Mouse (Mus musculus): ENCODE measurements around the gene Ccl28.
"Not testable (repeated sequence)": the region's sequence is repeated elsewhere in the genome, so short reads cannot be mapped to it uniquely, and the experiment has no call there.

The Ccl28 gene

DNA sequence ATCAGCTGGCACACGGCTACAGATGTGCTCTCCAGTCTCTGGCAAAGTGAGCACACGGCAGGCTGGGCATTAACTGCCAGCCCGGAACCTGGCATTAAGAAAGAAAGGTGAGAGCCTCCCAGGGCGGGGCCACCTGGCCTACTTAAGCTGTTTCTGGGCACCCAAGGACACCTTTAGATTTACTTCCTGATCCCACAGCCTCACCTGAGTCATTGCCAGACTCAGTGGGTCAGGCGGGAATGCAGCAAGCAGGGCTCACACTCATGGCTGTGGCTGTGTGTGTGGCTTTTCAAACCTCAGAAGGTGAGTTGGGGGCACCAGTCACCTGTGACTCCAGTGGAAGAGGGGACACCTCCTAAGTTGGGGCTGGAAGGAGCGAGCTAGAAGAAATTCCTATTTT, at the start of gene Ccl28:
TSS of gene Ccl28 (plus strand) at position 186 of the 400 bp plus-strand sequence.
- DNase-seq (ENCODE audit: low read depth, low spot score), result no peak

DNA sequence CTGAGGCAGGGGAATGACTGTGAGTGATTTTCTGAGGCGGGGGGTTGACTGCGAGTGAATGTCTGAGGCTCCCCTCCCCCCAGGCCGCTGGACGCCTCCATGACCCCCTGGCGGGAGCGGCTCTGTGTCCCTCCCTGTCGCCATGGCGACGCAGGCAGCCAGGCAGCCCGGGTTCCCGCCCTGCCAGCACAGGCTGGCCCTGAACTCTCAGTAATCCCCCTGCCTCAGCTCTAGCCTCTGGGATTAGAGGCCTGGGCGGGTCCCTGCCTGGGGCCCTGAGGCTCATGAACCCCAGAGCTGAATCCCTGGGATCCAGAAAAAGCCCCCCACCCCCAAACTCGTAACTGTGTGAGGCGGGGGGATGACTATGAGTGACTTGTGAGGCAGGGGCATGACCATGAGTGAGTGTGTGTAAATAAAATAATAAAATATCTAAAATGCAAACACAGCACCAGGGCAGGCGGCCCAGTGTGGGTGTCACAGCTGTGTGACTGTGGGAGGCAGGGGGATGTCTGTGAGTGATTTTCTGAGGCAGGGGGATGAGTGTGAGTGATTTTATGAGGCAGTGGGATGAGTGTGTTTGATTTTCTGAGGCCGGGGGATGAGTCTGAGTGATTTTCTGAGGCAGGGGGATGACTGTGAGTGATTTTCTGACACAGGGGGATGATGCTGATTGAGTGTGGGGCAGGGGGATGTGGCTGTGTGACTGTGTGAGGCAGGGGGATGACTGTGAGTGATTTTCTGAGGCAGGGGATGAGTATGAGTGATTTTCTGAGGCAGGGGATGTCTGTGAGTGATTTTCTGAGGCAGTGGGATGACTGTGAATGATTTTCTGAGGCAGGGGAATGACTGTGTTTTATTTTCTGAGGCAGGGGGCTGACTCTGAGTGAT, 27.1 kb upstream of the Ccl28 start:
- peak; percentile 79 for DNase-seq (ENCODE audit: low read depth, low spot score)

DNA sequence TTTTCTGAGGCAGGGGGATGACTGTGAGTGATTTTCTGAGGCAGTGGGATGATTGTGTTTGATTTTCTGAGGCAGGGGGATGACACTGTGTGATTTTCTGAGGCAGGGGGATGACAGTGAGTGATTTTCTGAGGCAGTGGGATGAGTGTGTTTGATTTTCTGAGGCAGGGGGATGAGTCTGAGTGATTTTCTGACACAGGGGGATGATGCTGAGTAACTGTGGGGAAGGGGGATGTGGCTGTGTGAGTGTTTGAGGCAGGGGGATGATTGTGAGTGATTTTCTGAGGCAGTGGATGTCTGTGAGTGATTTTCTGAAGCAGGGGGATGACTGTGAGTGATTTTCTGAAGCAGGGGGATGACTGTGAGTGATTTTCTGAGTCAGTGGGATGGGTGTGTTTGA, 25.2 kb upstream of the Ccl28 start:
- DNase-seq (ENCODE audit: low read depth, low spot score), result peak; percentile 55

DNA sequence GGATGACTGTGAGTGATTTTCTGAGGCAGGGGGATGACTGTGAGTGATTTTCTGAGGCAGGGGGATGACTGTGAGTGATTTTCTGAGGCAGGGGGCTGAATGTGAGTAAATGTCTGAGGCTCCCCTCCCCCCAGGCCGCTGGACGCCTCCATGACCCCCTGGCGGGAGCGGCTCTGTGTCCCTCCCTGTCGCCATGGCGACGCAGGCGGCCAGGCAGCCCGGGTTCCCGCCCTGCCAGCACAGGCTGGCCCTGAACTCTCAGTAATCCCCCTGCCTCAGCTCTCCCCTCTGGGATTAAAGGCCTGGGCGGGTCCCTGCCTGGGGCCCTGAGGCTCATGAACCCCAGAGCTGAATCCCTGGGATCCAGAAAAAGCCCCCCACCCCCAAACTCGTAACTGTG, 24.6 kb upstream of the Ccl28 start:
- not testable (repeated sequence) for DNase-seq (ENCODE audit: low read depth, low spot score)

DNA sequence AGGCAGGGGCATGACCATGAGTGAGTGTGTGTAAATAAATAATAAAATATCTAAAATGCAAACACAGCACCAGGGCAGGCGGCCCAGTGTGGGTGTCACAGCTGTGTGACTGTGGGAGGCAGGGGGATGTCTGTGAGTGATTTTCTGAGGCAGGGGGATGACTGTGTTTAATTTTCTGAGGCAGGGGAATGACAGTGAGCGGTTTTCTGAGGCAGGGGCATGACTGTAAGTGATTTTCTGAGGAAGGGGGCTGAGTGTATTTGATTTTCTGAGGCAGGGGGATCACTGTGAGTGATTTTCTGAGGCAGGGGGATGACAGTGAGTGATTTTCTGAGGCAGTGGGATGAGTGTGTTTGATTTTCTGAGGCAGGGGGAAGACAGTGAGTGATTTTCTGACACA, 24.1 kb upstream of the Ccl28 start:
- peak; percentile 21 for DNase-seq (ENCODE audit: low read depth, low spot score)

DNA sequence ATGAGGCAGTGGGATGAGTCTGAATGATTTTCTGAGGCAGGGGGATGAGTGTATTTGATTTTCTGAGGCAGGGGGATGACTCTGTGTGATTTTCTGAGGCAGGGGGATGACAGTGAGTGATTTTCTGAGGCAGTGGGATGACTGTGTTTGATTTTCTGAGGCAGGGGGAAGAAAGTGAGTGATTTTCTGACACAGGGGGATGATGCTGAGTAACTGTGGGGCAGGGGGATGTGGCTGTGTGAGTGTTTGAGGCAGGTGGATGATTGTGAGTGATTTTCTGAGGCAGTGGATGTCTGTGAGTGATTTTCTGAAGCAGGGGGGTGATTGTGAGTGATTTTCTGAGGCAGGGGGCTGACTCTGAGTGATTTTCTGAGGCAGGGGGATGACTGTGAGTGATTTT, 23.5 kb upstream of the Ccl28 start:
- peak; percentile 72 for DNase-seq (ENCODE audit: low read depth, low spot score)

DNA sequence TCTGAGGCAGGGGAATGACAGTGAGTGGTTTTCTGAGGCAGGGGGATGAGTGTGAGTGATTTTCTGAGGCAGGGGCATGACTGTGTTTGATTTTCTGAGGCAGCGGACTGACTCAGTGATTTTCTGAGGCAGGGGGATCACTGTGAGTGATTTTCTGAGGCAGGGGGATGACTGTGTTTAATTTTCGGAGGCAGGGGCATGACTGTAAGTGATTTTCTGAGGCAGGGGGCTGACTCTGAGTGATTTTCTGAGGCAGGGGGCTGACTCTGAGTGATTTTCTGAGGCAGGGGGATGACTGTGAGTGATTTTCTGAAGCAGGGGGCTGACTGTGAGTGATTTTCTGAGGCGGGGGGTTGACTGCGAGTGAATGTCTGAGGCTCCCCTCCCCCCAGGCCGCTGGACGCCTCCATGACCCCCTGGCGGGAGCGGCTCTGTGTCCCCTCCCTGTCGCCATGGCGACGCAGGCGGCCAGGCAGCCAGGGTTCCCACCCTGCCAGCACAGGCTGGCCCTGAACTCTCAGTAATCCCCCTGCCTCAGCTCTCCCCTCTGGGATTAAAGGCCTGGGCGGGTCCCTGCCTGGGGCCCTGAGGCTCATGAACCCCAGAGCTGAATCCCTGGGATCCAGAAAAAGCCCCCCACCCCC, 20.8 kb upstream of the Ccl28 start:
- DNase-seq (ENCODE audit: low read depth, low spot score), result peak; percentile 29

DNA sequence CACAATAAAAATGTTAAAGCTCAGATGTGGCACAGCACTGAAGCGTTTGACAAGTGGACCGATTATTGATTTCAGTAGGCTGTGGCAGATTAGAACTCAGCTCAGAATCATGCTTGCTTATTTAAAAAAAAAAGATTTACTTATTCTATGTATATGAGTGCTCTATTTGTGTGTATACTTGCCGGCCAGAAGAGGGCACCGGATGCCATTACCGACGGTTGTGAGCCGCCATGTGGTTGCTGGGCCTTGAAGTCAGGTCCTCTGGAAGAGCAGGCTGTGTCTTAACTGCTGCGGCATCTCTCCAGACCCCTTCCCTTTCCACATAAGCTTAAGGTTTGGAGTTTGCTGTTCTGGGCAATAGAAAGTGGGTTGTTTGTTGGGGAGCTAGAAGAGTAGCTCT, 19.7 kb upstream of the Ccl28 start:
- peak; percentile 48 for DNase-seq (ENCODE audit: low read depth, low spot score)

DNA sequence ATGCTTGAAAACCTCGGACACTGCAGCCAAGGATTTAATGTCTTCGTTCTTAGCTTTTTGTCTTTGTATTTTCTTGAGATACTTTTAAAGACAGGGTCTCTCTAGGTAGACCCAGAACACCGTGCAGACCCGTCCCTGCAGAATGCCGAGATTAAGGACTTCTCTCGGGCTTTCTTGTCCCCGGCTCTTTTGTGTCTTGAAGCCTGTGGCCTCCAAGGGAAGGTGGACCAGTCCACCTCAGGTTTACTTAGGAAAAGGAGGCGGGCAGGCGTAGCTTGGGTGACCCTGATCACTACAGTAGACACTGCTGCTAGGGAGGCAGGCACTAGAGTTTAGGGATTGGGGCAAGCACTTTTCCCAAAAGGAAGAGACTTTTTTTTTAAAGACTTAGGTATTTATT, 19.3 kb upstream of the Ccl28 start:
- not testable (repeated sequence) for DNase-seq (ENCODE audit: low read depth, low spot score)

DNA sequence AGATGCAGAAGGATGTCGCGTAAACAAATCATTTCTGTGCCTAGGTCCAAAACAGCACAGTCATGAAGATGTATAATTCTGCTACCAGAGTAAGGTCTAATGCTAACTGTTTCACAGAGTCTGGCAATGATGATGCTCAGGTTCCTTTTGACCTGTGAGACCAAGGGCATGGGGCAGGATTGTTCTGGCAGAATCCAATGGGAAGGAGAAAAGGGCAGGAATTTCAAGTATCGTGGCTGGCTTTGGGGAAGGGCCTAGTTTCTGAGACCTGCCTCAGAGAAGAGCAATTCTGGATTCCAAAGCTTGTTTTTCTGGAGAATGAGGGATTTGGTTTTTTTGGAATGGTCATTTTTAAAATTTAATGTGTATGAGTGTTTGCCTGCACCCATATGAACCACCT, 4.8 kb upstream of the Ccl28 start:
- DNase-seq (ENCODE audit: low read depth, low spot score), result no peak

DNA sequence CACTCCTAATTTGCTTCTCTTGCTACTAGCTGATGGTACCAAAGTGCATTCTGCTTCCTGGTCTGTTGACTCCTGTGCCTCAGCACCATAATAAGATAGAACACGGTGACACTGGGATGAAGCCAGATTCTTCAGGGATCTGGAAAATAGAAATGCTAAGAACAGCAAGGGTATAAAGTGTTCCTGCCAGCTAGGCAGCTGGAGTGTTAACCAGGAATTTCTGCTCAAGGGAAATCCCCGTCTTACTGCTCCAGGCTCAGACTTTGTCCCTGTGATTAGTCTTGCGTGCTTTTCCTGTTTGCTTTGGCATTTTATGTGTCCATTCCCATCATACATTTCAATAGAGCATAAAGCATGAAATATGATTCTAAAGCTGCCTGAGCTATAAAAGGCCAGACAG, 3.9 kb upstream of the Ccl28 start:
- no peak for DNase-seq (ENCODE audit: low read depth, low spot score)

DNA sequence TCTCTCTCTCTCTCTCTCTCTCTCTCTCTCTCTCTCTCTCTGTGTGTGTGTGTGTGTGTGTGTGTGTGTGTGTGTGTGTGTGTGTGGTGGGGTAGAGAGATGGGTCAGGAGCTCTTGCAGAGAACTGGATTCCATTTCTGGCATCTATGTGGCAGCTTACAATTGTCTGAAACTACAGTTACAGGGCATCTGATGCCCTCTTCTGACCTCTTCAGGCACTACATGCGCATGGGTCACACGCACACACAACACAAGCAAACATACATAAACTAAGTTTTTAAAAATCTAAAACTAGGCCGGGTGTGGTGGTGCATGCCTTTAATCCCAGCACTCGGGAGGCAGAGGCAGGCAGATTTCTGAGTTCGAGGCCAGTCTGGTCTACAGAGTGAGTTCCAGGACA, 2.3 kb downstream of the Ccl28 start:
- DNase-seq (ENCODE audit: low read depth, low spot score), result peak; percentile 43

DNA sequence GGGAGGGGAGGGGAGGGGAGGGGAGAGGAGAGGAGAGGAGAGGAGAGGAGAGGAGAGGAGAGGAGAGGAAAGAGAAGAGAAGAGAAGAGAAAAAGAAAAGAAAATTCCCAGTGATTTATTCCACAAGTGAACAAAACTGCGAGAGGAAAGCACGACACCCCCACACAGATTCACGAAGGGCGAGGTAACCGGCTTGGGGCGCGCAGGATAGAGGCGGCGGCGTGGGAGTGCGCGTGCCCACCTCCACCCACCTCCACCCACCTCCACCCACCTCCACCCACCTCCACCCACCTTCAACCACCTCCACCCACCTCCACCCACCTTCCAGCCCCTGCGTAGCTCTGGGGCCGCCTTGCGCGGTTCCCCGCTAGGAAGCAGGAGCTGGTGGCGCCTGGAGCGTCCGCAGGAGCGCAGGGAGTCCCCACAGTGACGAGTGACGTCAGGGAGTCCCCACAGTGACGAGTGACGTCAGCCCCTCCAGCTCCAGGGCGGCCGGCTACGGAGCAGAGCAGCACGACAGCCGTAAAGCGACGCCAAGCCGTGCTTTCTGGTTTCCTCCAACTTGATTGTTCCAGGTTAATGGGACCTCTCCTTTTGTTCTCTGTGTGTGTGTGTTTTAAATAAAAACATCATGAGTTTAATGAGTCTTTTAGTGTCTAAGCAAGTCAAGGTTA, 8.0 kb downstream of the Ccl28 start:
- DNase-seq (ENCODE audit: low read depth, low spot score), result peak; percentile 96

DNA sequence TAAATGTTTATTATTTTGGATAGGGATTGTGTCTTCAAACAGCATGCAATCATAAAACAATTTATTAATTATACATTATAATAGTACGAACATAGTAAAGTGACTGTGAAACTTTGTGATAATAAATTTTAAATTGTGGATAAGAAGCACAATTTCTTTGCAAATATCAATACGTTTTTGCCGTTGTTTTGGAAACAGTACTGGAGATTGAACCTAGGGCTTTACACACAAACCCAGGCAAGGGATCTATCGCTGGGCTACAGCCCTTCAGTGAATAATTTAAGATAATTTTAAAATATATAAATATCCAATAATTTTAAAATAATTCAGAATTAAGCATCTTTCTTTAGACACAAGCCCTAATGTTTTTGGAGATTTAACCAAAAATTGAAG, 8.5 kb downstream of the Ccl28 start:
- no peak for DNase-seq (ENCODE audit: low read depth, low spot score)

DNA sequence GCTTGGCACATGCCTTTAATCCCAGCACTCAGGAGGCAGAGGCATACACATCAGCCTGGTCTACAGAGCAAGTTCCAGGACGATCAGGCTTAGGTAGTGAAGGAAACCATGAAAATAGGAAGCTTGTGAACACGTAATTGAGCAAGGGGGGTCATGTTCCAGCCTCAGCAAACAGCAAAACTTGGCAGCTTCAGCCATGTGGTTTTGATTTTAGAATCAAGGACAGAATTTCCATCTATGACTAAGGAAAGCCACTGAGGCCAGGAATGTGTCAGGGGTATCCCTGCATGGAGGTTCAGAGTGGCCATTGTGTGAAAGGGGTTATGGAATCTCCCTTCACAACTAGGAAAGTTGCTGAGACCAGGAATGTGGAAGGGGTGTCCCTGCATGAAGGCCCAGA, 11.9 kb downstream of the Ccl28 start:
- no peak for DNase-seq (ENCODE audit: low read depth, low spot score)

DNA sequence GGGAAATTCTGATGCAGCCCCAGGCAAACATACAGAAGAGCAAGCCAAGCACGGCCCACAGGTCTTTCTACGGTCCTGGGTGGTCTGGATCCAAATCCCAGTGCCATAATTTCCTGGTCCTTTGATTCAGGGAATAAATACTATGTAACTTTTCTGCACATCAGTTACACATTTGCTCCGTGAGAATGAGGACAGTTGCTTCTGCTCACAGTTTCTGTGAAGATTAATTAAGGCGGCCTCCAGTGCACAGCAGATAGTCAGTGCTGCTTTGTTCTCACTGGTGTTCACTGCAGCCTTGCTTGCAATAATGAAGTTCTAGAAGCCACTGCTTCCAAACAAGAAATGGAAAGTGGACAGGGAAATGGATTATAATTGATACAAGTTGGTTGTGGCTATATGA, 14.2 kb downstream of the Ccl28 start:
- no peak for DNase-seq (ENCODE audit: low read depth, low spot score)

DNA sequence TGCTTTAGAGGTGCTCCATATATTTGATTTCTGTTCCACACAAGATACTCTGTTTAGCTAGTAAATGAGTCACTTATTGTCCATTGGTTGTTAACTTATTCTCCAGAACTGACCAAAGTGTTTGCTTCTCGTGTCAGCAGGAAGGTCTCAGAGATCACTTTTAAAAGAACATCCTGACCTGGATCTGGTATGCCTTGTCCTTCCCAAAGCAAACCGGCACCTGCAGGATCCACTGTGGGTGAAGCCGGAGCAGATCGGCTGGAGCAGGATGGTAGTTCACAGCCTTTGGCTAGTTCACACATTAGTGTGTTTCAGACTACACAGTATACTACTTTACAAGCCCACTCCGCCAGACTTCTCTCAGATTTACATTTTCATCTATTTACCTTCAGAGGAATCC, 14.8 kb downstream of the Ccl28 start:
- DNase-seq (ENCODE audit: low read depth, low spot score), result no peak

DNA sequence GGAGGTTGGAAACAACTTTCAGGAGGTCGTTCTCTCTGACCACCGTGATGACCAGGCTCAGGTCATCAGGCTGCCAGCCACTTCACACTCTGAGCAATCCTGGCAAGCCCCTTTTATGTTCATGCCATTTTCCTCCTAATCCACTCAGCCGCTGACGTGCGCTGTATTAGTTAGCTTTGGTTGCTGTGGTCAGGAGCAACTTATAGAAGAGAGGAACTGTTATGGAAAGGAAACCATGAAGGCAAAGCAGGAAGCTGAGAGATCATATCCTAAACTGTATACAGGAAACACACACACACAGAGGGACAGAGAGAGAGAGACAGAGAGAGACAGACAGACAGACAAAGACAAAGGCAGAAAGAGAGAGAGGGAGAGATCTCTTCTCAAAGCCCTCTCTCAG, 15.7 kb downstream of the Ccl28 start:
- no peak for DNase-seq (ENCODE audit: low read depth, low spot score)

DNA sequence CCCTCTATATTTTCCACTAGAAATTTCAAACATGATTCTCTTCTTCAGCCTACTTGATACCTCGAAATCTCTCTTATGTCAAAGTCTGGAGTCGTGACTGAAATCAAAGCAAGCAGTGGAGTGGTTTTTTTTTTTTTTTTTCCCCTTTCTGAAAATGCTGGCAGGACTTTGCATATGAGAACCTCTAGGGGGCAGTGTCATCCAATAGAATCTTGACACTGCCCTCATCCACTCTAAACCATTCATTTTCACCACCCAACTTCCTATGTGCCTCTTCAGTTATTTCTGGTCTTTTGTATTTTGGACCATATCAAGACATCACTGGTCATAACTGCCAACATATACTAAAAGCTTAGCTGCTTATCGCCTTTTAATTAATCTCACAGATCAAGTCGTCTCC, 16.9 kb downstream of the Ccl28 start:
- peak; percentile 68 for DNase-seq (ENCODE audit: low read depth, low spot score)

DNA sequence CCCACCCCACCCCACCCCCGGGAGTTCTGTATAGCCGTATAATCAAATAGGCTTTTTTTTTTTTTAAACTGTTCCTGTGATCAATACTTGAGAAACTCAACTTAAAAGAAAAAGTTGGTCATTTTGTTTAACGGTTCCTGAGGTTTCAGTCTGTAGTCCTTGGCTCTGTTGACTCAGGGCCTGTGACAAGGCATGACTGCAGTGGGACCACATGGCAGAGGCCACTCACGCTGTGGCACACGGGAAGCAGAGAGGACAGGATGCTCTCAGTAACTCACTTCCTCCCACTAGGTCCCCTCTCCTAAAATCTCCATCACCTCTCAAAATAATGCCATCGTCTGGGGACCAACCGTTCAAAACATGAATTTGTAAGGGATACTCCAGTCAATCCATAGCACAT, 17.5 kb downstream of the Ccl28 start:
- DNase-seq (ENCODE audit: low read depth, low spot score), result no peak

DNA sequence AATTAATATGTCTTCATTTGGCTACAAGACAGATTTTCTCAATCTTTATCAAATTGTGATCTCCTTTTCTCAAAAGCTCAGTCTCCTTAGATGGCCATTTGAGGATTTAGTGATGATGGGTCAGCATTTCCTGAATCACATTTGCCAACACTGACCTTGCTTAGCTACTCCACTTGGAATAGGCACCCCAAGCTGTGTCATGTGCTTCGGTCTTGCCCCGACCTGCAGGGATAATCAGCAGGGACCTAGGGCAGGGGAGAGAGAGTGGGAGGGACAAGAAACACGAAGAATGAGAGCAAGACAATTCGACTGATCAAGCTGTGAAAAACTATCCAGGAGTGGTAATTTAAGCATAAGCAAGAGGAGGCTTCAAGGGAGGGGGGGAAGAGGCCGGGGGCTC, 21.1 kb downstream of the Ccl28 start:
- no peak for DNase-seq (ENCODE audit: low read depth, low spot score)

DNA sequence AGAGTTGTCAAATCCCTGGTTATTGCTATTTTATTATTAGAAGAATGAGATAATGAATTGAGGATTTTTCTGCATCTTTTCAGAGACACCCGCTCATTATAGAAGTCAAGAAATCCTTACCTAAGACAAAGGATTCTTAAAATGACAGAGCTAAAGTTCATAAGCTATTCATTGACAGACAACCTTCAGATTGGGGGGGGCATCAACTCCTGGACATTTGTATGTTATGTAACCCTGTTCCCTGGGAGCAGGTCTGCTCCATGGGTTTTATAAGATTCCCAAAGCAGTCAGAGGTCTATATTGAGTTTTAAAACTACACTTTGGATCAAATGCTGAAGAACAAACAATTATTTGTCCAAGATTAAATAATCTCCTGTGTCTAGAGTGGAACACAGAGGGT, 22.9 kb downstream of the Ccl28 start:
- DNase-seq (ENCODE audit: low read depth, low spot score), result no peak
